Mouse (Mus musculus): ENCODE results near the gene Aurkb. TPM values are rescaled to one million over a fixed set of nuclear protein-coding genes. Genes with fewer than 3 reads are reported as not detected.

Aurkb gene
- total and polyA plus RNA-seq, 3 experiments: 0.21 to 1.1 (median 0.59) TPM

DNA sequence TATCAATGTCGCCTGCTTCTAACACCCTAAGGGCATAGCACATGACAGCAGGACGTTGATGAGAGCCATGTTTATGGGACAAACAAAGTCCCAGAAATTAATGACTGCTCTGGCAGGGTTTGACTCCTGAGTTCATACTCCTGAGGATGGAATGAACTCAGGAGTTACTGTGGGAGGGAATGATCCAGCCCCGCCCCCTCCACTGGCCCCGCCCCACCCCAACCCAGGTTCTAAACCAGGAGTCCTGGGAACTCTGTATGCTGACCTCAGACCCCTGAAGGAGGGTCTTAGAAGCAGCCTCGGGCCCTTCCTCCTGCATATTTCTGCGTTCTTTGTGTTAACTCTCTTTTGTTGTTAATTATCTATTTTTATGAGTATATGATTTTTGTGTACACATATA is 40.2 kb downstream of the Aurkb start:
- Histone ChIP-seq H3K27ac (no peak overlapping the region), H3K9ac (ENCODE audit: low read depth, low read length) (no peak overlapping the region), H3K4me3 (no peak overlapping the region), H3K36me3 (ENCODE audit: control insufficient read depth, insufficient read depth, low read length) (peaks cover 5% of the 10 kb centered on the region), H3K4me1 (ENCODE audit: control insufficient read depth, insufficient read depth, low read length) (peaks cover 8% of the 10 kb centered on the region), H3K79me2 (replicated peaks; ENCODE audit: control insufficient read depth, insufficient read depth, low read length) (peaks cover 7% of the 10 kb centered on the region), H3K27me3 (ENCODE audit: control insufficient read depth, insufficient read depth, low read length) (no peaks in the 10 kb centered on the region)
- intact Hi-C loops (cut with DNase I): no loop called here
- 80% methylated on average over 6 of the region's 6 CpGs for WGBS
- no peak for DNase-seq
- TF ChIP-seq EP300 (IDR thresholded peaks at IDR 0.05; ENCODE audit: insufficient read depth, low read depth, low read length) (no peak), POLR2A (IDR thresholded peaks at IDR 0.05; ENCODE audit: insufficient read depth, low read depth, low read length) (no peak), CTCF (IDR thresholded peaks at IDR 0.05) (no peak)

DNA sequence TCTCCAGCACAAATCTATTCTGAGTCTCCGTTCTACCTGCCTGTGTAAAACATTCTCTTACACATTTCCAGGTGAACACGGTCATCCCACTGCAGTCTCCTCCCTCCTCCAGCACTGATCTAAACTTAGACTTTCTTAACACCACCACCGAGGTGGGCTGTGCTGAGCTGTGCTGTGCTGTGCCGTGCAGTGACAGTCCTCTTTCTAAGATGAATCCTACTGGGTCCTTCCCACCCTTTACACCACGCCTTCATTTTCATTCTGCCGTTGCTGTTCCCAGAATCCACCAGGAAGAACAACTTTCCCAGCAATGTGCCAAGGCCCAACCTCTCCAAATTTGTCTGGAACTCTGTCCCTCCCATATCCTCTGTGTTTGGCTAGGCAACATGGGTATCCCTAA is 40.9 kb downstream of the Aurkb start:
- no peak overlapping the region for H3K4me3 ChIP-seq
- H3K79me2 ChIP-seq (replicated peaks; ENCODE audit: control insufficient read depth, insufficient read depth, low read length): peaks cover 7% of the 10 kb centered on the region
- WGBS: 51% methylated on average over 6 of the region's 6 CpGs
- no peak overlapping the region for H3K9ac ChIP-seq (ENCODE audit: low read depth, low read length)
- no peak overlapping the region for H3K27ac ChIP-seq
- no peaks in the 10 kb centered on the region for H3K27me3 ChIP-seq (ENCODE audit: control insufficient read depth, insufficient read depth, low read length)
- DNase-seq: peak; percentile 7 to 18
- peaks cover 5% of the 10 kb centered on the region for H3K36me3 ChIP-seq (ENCODE audit: control insufficient read depth, insufficient read depth, low read length)
- no peak for TF ChIP-seq CTCF (IDR thresholded peaks at IDR 0.05)
- 0 out of 2 replicates have a peak, but pooled peaks have one; percentile 13 for TF ChIP-seq POLR2A (IDR thresholded peaks at IDR 0.05; ENCODE audit: insufficient read depth, low read depth, low read length)
- intact Hi-C loops (cut with DNase I): no loop called here
- peaks cover 8% of the 10 kb centered on the region for H3K4me1 ChIP-seq (ENCODE audit: control insufficient read depth, insufficient read depth, low read length)

DNA sequence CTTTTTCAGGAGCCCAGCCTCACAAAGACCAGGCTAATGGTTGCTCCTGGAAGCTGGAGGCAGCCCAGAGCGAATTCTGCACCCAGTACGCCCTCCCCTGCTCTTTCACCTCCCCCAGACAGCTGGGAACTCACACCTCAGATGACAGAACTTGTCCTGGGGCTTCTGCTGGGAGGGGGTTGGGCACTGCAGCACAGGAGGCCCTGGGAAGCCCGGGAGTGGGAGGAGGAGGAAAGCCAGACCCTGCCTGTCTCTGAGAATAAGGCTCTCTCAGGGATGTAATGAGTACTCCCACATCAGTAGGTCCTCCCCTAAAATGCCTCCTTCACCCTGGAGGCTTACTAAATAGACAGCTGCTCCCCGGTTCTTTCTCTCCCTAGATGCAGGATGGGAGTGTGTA is 41.6 kb downstream of the Aurkb start:
- peak in 1 of 2 experiments; percentile 27 for DNase-seq
- intact Hi-C loops (cut with DNase I): no loop called here
- H3K27ac ChIP-seq: no peak overlapping the region
- peaks cover 5% of the 10 kb centered on the region for H3K36me3 ChIP-seq (ENCODE audit: control insufficient read depth, insufficient read depth, low read length)
- TF ChIP-seq EP300 (IDR thresholded peaks at IDR 0.05; ENCODE audit: insufficient read depth, low read depth, low read length): no peak
- no peak for TF ChIP-seq POLR2A (IDR thresholded peaks at IDR 0.05; ENCODE audit: insufficient read depth, low read depth, low read length)
- no peak for TF ChIP-seq CTCF (IDR thresholded peaks at IDR 0.05)
- H3K79me2 ChIP-seq (replicated peaks; ENCODE audit: control insufficient read depth, insufficient read depth, low read length): peaks cover 7% of the 10 kb centered on the region
- H3K27me3 ChIP-seq (ENCODE audit: control insufficient read depth, insufficient read depth, low read length): no peaks in the 10 kb centered on the region
- WGBS: 55% methylated on average over 4 of the region's 4 CpGs
- H3K4me1 ChIP-seq (ENCODE audit: control insufficient read depth, insufficient read depth, low read length): peaks cover 8% of the 10 kb centered on the region
- H3K4me3 ChIP-seq: no peak overlapping the region
- H3K9ac ChIP-seq (ENCODE audit: low read depth, low read length): no peak overlapping the region

DNA sequence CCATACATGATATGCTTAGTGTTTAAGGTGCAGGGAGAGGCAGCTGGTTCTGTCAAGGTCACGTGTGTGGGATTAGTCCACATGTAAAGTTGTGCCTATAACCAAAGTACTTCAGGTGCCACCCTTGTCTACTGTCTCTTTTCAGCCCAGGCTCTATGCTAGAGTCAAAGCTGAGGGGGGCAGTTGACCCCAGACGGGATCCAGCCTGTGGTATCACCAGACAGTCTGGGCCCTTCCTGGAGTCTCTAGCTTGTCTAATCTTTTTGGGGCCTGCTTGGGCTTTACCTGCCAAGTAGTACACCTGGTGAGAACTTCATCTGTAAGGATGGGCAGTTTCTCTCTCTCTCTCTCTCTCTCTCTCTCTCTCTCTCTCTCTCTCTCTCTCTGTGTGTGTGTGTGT is 42.1 kb downstream of the Aurkb start:
- peaks cover 8% of the 10 kb centered on the region for H3K4me1 ChIP-seq (ENCODE audit: control insufficient read depth, insufficient read depth, low read length)
- peak in 1 of 2 experiments; percentile 18 for DNase-seq
- no peak overlapping the region for H3K4me3 ChIP-seq
- no peak overlapping the region for H3K9ac ChIP-seq (ENCODE audit: low read depth, low read length)
- H3K27ac ChIP-seq: no peak overlapping the region
- H3K79me2 ChIP-seq (replicated peaks; ENCODE audit: control insufficient read depth, insufficient read depth, low read length): peaks cover 7% of the 10 kb centered on the region
- peaks cover 5% of the 10 kb centered on the region for H3K36me3 ChIP-seq (ENCODE audit: control insufficient read depth, insufficient read depth, low read length)
- TF ChIP-seq POLR2A (IDR thresholded peaks at IDR 0.05; ENCODE audit: insufficient read depth, low read depth, low read length) (no peak), CTCF (IDR thresholded peaks at IDR 0.05) (no peak), EP300 (IDR thresholded peaks at IDR 0.05; ENCODE audit: insufficient read depth, low read depth, low read length) (no peak)
- no peaks in the 10 kb centered on the region for H3K27me3 ChIP-seq (ENCODE audit: control insufficient read depth, insufficient read depth, low read length)
- 76% methylated on average over 2 of the region's 2 CpGs for WGBS
- intact Hi-C loops (cut with DNase I): no loop called here

DNA sequence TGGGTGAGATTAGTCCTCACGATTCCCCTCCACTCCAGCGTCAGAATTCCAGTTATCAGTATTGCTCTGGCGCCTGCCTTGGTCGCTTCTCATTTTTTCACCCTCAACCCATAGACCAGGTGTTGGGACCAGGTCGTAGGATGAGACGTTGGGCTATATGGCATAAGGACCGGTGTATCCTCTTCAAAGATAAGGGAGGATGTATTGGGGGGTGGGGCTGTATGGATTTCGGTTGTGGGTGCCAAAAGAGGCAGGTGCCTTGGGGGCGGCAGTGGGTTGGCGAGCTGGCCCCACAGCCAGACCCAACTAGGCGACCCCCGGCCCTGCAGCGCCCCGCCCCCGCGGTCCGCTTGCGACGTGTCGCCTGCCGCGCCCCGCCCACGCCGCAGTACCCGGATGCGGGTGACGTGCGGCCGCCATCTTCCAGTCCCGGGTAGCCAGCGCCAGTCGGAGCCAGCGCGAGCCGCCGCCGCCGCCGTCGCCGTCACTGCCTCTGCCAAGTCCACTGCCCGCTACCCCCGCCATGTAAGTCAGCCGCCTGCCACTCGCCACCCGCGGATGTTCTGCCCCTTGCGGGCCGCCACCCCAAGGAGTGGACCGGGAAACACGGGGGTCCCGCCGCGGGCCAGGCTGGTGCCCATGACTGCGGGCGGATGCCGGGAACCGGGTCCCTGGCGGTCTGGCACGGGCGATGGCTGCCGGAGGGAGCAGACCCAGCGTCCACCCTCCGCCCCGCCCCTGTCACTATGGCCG is 42.8 kb downstream of the Aurkb start, which contains the start of gene Vamp2:
TSS of gene Vamp2 (plus strand) at position 388 of the 753 bp plus-strand sequence.
- intact Hi-C loops (cut with DNase I): loop anchor here (2.0 kb wide), 1 partner anchor 15 kb away; no protein-coding TSS in a partner anchor
- Histone ChIP-seq H3K9ac (ENCODE audit: low read depth, low read length) (peak within 1 kb of the TSS; percentile 100), H3K4me1 (ENCODE audit: control insufficient read depth, insufficient read depth, low read length) (peaks cover 8% of the 10 kb centered on the region), H3K4me3 (peak within 1 kb of the TSS; percentile 99), H3K36me3 (ENCODE audit: control insufficient read depth, insufficient read depth, low read length) (peaks cover 5% of the 10 kb centered on the region), H3K79me2 (replicated peaks; ENCODE audit: control insufficient read depth, insufficient read depth, low read length) (peaks cover 7% of the 10 kb centered on the region), H3K27me3 (ENCODE audit: control insufficient read depth, insufficient read depth, low read length) (no peaks in the 10 kb centered on the region), H3K27ac (peak within 1 kb of the TSS; percentile 100)
- TF ChIP-seq POLR2A (IDR thresholded peaks at IDR 0.05; ENCODE audit: insufficient read depth, low read depth, low read length) (peak; percentile 70; the same call in 1 of the 2 replicates), CTCF (IDR thresholded peaks at IDR 0.05) (no peak)
- DNase-seq: peak; percentile 94 to 96
- under 1% methylated on average over 50 of the region's 67 CpGs for WGBS

Measured in heart, adult 2 months (tissue).